Mouse (Mus musculus): ENCODE measurements at regions not wholly inside any gene's neighbourhood (a gene's known extent, or its start where the extent isn't known, plus 50 kb on each side); places are given as distances from the start of the nearest gene placed in this dataset.
"Not testable (repeated sequence)": the region's sequence is repeated elsewhere in the genome, so short reads cannot be mapped to it uniquely, and the experiment has no call there.

DNA sequence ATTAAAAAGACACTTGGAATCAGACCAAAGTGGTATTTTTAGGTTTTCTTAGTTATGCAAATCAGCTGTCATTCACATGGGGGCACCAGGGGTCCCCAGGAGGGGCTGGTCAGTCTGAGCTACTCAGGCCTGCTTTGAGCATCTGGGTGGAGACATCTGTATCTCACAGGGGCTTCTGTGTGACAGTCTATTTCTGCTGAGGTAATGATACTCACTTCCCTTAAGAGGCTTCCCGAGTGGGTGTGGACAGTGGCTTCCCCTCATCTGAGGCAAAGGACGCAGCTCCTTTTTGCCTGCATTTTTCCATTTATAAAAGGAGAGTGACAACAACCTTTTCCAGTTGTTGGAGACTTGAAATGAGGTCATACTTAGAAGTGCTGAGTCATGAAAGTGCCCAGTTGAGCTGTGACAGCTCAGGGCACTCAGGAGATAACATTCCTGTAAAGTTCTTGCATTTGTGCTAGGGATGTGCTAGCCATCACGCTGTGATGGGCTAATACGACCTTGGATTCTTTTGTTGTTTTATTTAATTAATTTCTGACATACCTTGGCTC is 136.7 kb downstream of the Kcnrg start:
- CTCF ChIA-PET = interaction anchor here (0.6 kb wide), 1 partner anchor 62 kb away, joined by 3 read pairs; no protein-coding TSS in a partner anchor

DNA sequence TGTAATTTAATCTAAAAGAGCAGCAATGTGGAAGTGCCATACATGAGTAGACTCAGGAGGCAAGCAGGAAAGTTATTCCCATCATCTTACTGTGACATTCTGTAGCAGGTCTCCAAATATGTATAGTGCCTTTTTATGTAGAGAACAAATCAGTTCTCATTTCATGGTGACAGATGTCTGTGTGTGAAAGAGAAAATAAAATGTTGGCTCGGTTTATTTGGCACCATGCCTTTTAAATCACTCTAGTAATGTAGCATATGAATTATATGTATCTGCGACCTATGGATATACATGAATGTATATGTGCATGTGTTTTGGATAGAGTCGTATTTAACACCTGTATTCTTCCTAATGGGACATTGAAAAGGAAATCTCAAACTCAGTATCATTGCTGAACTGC is 146.2 kb downstream of the Kcnrg start:
- CTCF ChIA-PET = no interaction called here

DNA sequence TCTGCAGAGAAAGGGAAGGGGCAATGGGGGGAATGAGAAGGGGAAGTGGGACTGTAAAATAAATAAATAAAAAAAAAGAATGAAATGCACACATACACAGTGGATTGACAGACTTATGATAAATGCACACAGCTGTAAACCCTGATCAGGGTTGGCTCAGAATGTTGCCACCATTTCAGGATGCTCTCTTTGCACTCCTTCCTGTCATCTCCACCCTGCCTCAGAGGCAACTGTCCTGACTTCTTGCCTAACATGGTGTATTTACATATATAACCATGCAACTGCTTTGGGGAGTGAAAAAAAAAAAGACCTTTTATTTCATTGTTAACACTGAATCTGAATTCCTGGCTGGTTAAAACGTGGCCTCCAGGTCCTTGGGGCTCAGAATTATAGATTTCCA is 149.4 kb downstream of the Kcnrg start:
- CTCF ChIA-PET = interaction anchor here (0.6 to 0.7 kb wide), 2 partner anchors 38 to 39 kb away, joined by 3 to 4 read pairs; no protein-coding TSS in a partner anchor

DNA sequence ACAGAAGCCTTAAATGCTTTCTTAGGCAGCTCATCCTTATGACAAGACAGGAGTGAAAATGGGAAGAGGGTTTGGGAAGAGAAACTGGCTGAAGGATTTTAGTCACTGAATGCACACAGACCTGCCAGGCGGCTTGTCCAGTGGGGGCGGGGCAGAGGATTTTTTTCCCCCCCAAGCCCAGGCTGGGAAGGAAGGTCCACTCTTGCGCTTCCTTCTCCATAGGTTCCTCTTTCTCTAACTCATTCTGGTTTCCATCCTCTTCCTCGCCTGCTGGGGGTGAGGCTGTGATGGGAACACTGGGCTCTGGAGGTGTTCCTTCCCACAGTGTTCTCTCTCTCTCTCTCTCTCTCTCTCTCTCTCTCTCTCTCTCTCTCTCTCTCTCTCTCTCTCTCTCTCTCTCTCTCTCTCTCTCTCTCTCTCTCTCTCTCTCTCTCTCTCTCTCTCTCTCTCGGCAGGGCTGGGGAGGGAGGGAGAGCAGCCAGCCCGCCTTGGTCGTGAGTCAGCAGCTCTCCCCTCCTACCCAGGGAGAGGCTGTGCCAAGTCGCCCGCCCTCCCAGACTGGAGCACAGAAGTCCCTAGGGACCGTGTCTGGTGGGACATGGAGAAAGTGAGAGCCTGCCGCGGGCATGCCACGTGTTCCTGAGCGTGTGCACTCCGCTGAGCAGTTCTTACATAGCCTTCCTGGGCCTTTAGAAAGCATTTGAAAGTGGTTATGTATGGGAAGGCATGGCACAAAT is 150.0 kb downstream of the Kcnrg start:
- CTCF ChIA-PET = no interaction called here

DNA sequence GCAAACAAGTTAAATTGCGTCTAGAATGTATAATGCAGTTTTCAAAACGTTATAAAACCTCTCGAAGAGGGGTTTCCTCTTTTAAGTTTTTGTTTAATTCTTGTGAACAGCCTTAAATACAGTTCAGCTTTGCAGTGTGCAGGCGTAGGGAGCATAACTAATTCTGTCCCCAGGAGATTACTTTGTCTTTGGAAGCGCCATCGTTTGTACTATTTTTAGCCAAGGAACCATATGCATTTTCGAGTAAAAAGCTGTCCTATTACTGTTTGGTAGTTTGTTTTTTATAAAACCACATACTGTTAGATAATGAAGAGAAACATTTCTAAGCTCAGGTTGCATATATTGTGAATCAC is 150.5 kb downstream of the Kcnrg start:
- CTCF ChIA-PET = no interaction called here

DNA sequence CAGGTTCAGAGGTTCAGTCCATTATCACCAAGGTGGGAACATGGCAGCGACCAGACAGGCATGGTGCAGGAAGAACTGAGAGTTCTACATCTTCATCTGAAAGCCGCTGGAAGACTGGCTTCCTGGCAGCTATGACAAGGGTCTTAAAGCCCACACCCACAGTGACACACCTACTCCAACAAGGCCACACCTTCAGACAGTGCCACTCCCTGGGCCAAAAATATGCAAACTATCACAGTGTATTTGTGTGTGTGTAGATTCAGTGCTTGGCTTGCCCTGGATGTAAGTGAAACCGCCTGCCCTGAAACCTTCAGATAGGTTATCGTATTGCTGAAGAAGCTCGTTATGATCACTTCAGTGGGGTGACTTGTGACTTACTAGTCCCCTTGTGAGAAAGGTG is 151.3 kb downstream of the Kcnrg start:
- CTCF ChIA-PET = no interaction called here

DNA sequence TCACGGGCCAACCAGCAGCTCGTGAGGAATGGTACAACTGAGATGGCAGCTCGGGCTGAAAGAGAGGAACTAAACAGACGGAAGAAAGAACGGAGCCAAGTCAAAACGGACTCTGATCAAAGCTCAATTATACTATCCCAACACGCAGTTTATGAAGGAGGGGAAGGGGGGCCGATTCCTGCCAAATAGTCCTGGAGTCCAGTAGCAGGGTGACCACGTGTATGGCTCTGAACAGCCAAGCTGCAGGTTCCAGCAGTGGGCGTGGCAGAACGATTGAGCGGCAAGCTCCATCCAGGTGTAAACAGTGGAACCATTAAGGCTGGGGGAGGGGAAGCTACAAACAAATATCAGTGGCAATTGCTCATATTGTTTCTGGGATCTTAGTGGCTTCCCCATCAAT is 152.9 kb downstream of the Kcnrg start:
- CTCF ChIA-PET = not testable (repeated sequence)

DNA sequence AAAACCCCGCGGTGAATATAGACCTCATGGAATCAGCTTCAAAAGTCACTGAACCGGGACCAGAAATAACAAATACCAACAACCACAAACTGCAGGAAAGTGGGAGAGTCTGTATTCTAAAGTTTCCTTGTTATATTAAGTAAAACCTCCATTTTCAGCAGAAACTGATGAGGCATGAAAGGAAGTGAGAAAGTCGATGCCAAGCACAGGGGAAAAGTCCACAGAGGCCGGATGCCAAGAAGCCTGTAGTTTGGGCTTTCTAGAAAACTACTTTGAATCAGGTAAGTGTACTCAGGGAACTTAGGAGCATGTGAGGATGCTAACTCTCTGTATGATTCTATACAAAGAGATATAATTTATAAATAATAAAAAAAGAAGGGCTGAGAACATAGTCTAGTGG is 154.8 kb downstream of the Kcnrg start:
- CTCF ChIA-PET = no interaction called here

DNA sequence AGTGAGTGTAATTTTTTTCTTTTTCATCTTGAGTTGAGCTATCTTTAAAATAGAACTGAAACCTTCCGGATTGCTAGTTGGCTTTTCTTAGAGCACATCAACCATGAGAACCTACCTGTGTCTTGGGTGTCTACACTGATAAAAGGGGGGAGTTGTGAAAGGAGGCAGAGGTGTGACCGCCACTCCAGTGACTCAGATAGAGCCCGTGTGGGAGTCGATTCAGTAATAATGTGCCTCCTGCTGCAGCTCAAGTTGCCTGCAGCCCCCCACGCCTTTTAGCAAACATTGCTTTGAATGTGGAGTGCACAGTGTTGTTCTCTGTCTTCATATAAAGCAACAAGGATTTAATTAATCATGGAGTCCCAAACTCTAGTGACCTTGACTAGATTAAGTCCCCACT is 162.6 kb downstream of the Kcnrg start:
- CTCF ChIA-PET = no interaction called here

DNA sequence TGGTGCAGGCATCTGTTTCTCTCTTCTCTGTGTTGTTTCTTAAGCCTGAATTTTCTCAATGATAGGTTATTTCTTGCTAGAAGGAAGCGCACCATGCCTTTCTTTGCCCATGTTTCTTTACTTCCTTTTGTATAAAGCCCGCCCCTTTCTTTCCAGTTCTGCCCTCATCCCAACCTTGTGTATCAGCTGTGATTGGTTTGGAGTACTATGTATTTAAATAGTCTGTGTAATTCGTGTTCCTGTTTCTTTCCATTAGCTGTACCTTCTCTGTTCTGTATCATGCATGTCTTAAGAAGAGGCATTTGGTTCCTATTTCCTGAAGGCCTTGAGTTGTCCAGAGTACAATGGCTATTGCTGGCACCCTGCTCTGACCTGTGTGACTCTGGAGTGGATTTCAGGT is 166.9 kb downstream of the Kcnrg start:
- CTCF ChIA-PET = interaction anchor here (0.8 kb wide), 1 partner anchor 229 kb away, joined by 5 read pairs; no protein-coding TSS in a partner anchor

DNA sequence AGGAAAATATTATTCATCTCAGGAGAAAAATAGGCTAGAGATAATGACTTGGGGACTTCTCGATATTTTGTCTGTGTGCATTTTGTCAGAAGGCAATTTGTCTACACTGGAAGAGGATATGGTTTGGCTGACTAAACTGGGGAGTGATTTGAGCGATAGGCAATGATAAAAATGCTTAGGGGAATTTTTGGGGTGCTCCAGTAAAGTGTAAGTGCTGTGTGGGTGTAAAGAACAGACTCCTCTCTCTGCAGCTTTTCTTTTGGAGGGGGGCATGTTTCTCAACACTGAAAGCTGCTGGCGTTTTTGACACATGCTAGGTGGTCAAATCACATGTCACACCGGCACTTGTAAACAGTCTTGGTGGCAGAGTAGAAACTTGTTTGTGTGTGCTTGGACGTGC is 171.4 kb downstream of the Kcnrg start:
- CTCF ChIA-PET = no interaction called here

DNA sequence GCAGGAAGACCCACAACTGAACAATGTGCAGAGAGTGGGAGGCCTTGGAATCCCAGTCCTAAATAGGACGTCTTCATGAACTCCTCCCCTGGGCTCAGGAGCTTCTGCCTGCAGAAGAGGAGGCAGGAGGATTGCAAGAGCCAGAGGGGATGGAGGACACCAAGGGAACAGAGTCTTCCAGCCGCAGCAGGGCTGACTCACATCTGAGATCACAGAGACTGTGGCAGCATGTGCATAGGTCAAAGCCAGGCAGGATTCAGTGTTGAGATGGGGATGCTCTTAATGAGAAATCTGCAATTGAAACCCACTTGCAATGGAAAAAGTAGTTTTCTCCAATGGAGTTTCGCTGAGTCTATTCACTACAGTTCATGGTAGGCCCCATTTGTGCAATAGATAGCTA is 175.9 kb downstream of the Kcnrg start:
- CTCF ChIA-PET = interaction anchor here (0.6 kb wide), 1 partner anchor 71 kb away, joined by 7 read pairs; no protein-coding TSS in a partner anchor

DNA sequence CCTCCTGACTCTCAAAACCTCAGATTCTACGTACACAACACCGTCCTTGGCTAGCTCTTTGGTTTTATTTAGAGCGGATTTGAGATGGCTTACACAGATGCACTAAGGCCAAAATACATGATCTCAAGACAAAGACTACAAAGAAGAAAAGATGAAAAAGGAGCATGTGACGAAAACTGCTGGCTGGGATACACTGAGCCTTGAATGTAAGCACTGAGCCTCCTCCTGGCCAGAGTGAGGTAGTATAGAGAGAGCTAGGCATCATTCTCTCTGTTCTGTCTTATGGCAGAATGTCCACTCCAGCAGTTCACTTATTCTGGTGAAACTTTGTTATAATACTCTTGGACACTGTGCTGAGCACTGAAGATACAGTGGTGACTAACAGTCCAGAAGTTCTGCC is 177.4 kb downstream of the Kcnrg start:
- CTCF ChIA-PET = no interaction called here

DNA sequence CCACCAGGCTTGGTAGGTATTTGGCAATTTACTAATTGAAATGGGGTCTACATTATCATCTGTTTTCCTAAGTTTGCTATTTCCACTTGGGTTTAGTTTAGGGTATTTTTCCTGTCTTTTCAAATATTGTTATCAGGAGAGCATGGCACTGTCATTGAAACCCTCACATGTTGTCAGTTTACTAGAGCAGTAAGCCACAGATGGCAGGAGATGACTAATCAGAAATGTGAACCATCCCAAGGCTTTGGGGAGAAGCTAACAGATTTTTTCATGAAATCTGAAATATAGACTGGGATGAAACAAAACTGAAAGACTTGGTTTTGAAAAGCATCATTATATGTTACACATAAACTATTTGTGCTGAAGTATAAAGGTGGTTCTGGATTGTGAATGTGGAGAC is 178.8 kb downstream of the Kcnrg start:
- CTCF ChIA-PET = no interaction called here

DNA sequence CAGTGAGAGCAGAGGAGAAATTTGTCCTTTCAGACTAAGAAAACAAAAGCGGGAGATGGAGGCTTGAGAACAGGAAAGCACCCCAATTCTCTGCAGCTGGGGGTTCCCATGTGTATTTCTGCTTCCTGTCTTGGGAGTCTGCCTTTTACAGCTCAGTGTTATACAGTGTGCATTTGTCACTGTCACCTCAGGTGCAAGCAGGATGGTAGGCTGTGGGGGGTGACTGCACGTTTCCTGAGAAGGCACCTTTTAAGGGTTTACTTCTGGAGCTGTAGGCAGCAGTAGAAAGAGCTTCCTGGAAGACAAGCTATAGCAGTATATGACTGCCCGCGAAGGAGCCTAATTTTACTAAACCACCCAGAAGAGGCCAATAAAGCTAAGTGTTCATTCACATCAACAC is 180.5 kb downstream of the Kcnrg start:
- CTCF ChIA-PET = no interaction called here

DNA sequence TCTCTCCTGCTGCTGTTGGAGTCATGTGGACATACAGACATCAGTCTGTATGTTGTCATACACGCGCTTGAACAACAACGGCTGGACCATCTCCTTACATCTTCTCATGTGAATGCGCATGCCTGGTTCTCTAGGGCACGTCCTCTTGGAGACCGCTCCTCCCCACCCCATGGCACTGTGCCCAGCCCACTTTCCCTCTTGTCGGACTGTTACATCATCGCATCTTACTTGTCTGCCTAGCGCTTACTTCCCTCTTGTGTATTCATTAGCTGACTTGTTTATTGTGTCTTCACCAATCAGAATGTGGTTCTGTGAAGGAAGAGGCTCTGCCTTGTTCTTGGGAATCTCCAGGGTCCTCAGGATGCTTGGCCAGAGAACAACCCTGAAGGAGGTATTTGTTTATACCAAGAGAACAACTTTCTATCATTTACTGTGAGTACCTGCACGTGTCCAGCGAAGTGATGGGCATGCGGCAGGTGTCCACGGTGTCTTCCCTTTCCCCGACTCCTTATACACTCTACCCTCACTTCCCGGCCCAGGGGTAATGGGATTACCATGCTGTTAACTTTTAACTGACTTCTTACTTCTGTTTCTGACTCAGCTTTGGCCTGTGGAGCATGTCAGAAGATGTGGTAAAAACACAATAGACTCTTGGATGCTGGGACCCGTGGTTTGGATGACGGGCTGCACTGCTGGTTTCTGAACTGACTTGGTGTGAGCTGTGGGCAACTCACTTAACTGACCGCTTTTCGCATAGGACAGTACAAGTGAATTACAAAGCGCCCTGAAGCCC is 181.9 kb downstream of the Kcnrg start:
- CTCF ChIA-PET = no interaction called here

DNA sequence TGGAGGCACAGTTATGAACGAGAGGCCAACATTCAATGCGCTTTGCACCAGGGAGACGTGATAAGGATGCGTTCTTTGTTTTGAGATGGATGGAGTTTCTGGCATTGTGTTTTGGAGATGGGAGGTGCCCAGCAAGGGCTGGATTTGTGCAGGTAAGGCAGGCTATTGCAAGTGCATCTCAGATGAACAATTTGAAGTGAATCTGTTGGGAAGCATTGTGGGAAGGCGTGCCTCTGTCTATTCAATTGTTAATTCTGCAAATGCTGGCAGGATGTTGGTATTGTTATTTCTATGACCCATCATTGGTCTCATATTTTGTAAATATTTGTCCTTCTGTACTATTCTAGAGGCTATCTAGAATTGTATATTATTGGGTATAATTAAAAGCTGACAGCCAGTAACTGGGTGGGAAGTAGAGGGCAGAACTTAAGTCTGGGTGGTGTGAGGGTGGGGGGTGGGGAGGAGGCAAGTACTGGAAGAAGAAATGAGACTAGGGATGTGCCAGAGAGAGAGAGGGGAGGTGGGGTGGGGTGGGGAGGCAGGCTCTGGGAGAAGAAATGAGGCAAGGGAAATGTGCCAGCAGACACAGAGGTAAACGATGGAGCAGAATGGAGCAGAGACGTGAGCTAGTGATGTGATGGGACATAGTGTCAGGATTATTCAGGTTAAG is 188.9 kb downstream of the Kcnrg start:
- CTCF ChIA-PET = no interaction called here

DNA sequence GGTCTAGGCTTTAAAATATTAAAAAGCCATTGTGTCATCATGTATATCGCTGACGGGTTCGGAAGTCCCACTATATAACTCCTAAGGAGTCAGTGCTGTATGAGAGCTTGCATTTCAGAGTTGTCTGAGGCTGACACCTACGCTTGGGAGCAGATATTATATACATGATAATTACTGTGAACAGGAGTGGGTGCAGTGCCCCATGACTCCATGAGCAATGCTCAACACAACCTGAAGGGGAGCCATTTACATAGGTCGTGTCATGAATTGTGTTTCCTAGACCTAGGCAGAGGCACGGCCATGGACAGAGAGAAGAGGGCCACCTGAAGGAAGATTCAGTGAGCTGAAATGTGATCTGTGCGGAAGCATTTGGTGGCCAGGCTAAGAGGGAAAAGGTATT is 189.4 kb downstream of the Kcnrg start:
- CTCF ChIA-PET = no interaction called here

DNA sequence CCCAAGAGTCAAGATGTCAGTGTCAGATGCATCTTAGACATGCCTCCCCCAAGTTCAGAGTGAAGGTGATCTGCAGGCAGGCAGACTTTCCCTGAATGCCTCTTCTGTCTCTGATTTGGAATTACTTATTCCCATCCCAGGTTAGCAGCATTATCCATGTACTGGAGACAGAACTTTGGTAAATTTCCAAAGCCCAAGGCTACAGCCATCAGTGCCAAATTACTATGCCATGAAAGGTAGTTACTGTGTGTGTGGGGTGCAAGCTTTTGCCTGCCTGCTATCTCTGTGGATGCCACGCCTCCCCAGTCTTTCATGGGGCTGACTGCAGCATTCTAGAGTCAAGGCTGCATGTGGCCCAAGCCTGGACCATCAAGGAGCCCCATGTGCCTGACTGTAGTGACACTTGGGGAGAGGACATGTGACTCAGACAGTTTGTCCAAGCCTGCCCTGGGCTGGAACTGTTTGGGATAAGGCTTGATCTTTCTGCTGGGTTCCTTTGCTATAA is 196.2 kb downstream of the Kcnrg start:
- CTCF ChIA-PET = no interaction called here

DNA sequence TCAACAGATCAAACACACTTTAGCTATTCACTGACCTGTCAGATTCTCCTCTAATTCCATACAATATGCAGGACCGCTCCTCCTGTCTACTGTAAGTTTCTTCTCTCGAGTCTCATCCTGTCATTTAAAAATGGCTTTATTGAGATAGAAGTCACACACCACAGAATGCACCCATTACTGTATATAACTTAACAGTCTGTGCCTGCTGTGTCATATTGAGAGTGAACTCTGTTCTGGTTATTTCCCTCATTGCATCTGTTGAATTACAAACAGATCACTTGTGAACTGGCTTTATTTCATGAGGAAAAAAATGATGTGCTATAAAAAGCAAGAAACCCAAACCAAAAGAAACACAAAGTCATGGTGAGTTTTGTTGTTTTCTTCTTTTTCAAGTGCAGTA is 198.2 kb downstream of the Kcnrg start:
- CTCF ChIA-PET = no interaction called here

DNA sequence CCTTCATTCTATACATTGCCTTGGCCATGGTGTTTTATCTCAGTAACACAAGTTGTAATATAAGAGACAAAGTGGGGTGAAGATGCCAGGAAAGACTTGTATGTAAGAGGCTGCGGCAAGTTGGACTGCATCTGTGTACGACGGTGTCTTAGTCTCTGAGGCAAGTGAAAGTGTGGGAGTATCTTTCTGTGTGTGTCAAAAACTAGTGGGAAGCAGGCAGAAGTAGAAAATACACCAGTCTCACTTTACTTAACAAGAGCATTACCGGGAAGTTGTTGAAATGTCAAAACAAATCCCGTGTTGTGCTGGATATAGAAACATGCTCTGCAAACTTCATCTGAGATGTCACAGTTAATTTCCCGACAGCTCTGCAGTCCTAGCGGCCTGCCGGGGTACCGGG is 200.9 kb downstream of the Kcnrg start:
- CTCF ChIA-PET = no interaction called here

DNA sequence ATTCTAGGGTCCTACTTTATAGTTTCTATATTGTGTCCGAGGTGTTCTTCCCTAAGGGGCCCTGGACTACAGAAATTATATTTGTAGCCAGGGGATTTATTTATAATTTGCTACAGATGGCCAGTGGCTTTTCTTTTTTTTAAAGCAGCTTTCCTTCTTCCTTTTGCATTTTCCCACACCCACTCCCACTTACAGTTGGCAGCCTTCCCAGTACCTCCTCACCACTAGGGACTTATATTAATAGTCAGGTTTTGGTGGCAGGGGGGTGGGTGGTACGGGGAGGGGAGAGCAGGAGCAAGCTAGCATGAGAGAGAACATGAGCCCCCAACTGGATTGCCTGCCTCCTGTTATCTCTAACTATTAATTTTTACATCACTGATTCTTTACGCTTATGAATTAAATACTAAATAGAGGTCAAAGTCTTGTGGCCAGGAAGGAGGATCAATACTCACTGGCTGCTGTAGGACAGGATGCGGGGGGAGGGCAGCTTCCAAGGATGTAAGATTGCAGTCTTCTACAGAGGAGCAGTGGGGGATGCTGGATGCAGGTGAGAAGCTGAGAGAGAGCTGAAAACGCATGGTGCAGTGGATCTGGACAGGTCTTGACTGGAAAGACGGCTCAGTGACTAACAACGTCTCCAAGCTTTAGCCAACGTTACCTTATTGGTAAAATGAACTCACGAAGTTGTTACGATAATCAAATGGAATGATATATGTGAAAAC is 202.6 kb downstream of the Kcnrg start:
- CTCF ChIA-PET = no interaction called here
